Mouse (Mus musculus) ZHBTc4 (cell line): ENCODE measurements around the gene Zfp780b.
"Not testable (repeated sequence)": the region's sequence is repeated elsewhere in the genome, so short reads cannot be mapped to it uniquely, and the experiment has no call there.

ENCODE experiments used
- DNase-seq: peaks from one replicate; pipeline ENCODE4 v3.0.0-alpha.2; 2011; ENCODE audit warnings: low read depth, low spot score

Gene Zfp780b

DNA sequence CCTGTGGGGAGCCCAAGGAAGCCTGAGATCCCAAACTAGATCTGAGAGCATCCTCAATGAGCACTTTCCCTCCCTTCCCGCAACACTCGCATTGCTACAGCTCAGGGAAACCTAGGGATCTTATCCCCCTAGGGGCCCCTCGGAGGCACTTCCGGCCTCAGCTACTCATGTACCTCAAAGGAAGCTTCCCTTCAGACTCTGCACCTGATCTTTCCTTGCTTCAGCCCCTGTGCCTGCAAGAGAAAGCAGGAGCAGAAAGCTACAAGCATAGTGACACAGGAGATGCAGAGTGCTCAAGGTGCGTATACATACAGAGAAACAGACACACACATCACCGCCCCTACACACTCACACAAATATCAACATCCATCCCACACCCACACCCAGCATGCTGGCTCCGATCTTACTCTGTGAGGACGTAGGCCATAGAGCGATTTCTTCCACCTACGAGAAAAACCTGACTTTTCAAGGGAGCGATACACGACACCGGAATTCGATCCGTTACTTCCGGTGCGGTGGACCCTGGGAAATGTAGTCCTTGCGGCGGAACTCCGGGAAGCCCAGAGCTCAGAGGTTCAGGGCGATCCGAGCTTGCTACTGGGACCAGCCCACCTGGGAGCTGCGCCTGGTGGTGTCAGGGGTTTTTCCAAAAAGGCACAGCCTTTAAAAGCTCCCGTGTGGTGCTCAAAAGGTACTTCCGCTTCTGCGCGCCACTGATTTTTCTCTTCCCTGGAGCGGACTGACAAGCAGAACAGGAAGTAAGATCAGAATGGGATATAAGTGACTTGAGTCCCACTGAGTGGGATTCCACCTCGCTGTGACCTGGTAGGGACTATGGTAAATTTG lies at the start of gene Zfp780b:
TSS of gene Zfp780b (minus strand) at position 489 of the 846 bp plus-strand sequence.
- peak; percentile 96 for DNase-seq

DNA sequence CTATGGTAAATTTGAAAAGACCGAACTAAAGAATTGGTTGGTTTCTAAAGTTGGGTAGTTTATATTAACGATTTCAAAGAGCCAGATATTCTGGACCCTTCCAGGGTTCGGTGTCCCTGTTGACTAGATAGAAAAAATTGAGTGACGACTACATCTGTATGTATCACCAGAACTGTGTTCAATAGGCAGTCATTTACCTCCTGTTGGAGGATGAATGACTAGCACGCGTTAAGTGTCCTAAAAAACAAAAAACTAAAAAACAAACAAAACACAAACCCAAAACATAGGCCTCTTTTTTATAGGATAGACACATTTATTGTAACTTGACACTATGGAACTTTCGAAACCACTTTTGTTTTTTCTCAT lies 35.5 kb upstream of the Zfp780b start:
- no peak for DNase-seq

DNA sequence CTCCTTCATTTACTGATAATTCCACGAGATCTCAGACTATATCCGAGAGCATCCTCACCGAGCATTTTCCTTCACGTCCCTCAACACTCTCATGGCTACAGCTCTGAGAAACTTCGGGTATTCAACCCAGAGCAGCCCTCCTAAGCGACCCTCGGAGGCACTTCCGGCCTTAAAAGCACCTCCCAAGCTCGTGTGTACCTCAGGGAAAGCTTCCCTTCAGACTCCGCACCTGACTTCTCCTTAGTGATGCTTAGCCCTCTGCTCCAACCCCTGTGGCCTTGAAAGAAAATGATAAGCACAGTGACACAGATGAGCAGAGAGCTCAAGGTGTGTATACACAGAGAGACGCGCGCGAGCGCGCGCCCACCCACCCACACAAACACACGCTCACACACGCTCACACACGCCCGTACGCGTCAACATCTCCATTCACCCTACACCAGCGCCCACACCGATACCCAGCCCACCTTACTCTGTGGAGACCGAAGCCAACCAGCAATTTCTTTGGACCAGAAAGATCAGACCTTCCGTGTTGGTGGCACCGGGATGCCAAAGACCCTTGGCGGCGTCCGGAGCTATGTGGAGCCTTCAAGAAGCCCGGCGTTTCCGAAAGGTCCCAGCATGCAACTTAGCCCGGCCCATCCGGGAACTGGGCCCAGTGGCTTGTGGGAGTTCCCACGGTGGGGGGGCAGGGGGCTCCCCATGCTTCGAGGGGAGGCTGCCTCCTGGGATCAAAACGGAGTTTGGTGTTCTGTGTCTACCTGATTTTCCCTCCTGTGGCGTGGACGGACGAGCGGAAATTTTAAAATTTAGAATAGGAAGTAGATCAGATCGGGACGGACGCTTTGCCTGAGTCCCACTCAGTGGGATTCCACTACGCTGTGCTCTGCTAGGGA lies 34.8 kb upstream of the Zfp780b start, which contains the start of gene Zfp850:
TSS of gene Zfp850 (minus strand) at position 567 of the 896 bp plus-strand sequence.
- DNase-seq: peak; percentile 88

GRCm38 (mm10) chr7:28010271-28010670 lies 31.3 kb upstream of the Zfp780b start:
- no peak for DNase-seq

GRCm38 (mm10) chr7:27982197-27982596 lies 3.2 kb upstream of the Zfp780b start:
- DNase-seq: peak; percentile 66

GRCm38 (mm10) chr7:27949451-27949850 lies 29.5 kb downstream of the Zfp780b start:
- DNase-seq: not testable (repeated sequence)

- not testable (repeated sequence) for DNase-seq
Observed at GRCm38 (mm10) chr7:27941869-27942268, 37.1 kb downstream of the Zfp780b start.

GRCm38 (mm10) chr7:27933800-27934158 lies 45.2 kb downstream of the Zfp780b start:
- DNase-seq: not testable (repeated sequence)

DNA sequence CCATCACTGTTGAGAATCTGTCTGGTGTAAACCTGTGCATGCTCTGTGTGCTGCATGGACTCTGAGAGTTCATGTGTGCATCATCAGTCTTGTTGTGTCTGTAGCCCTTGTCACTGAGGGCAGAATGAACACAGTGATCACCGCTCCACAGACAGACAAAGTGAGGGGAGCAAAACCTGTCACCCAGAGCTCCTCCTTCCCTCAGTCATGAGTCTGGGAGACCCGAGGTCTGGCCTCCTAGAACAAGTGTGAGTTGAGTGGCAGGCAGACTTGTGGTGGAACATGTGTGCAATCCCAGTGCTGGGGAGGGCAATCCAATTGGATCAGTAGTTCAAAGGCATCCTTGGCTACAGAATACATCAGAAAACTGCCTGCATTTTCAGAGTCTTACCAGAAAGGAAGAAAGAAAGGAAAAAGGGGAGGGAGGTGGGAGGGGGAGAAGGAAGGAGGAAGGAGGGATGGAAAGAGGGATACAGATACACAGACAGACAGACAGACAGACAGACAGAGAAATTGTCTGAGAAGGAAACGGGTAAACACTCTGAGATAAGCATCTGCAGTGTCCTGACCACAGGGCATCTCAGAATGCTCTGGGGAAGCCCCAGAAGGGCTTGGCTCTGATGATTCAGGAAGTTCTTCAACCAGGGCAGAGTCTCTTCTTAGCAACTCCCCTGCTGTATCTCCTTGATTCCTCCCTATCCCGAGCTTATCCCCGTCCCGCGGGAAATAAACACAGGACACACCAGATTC lies 45.7 kb downstream of the Zfp780b start:
- DNase-seq: no peak

GRCm38 (mm10) chr7:27928818-27929695 lies 49.9 kb downstream of the Zfp780b start, which contains the start of gene Zfp974:
Gene Zfp974 (minus strand): TSS chr7:27929460.
- DNase-seq: peak; percentile 75

DNA sequence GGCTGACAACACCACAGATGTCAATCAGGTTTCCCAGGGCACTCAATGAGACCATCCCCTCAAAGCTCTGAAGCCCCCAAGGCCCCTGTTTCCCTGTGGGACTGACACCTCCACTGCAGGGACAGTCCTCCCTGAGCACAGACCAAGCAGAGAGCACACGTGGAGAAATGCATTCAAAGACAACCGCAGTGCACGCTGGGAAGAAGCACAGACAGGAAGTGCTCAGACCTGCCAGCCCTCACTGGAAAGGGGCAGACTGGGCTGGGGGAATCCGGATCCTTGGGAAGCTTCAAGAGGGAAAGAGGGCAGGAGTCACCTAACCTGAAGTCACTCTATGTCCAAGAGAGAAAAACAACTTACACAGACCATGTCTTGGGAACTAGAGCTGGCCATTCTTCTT lies 51.9 kb downstream of the Zfp780b start:
- DNase-seq: not testable (repeated sequence)

- DNase-seq: peak; percentile 51
Observed at GRCm38 (mm10) chr7:27910952-27911351, 68.0 kb downstream of the Zfp780b start.
